Mouse (Mus musculus): ENCODE data around the gene Vmn1r220. TPM values are rescaled to one million over a fixed set of nuclear protein-coding genes. Genes with fewer than 3 reads are reported as not detected.

Gene Vmn1r220
- total RNA-seq, 1 experiment, result not detected

Other genes with a start within 250 kb of the Vmn1r220 start
- not detected in 2 replicates for gene Vmn1r213, start 180.3 kb downstream of the Vmn1r220 start, total RNA-seq (2012; rRNA removed)
- gene Vmn1r214, start 157.6 kb downstream of the Vmn1r220 start, total RNA-seq (2012; rRNA removed), result not detected in 2 replicates
- gene Vmn1r215, start 120.0 kb downstream of the Vmn1r220 start, total RNA-seq (2012; rRNA removed), result not detected in 2 replicates
- not detected in 2 replicates for gene Vmn1r217, start 69.7 kb downstream of the Vmn1r220 start, total RNA-seq (2012; rRNA removed)
- gene Vmn1r218, start 54.8 kb downstream of the Vmn1r220 start, total RNA-seq (2012; rRNA removed), result not detected in 2 replicates
- 0.04 and 0.11 TPM in 2 replicates for gene Vmn1r219, start 28.7 kb downstream of the Vmn1r220 start, total RNA-seq (2012; rRNA removed)
- gene Vmn1r221, start 26.2 kb upstream of the Vmn1r220 start, total RNA-seq (2012; rRNA removed), result not detected in 2 replicates
- gene Vmn1r222, start 48.0 kb upstream of the Vmn1r220 start, total RNA-seq (2012; rRNA removed), result not detected in 2 replicates
- not detected in 2 replicates for gene Vmn1r223, start 59.2 kb upstream of the Vmn1r220 start, total RNA-seq (2012; rRNA removed)
- 15.8 and 15.9 TPM in 2 replicates for gene Zfp322a, start 181.2 kb upstream of the Vmn1r220 start, total RNA-seq (2012; rRNA removed)
- gene Abt1, start 235.9 kb upstream of the Vmn1r220 start, total RNA-seq (2012; rRNA removed), result 10.5 and 15.5 TPM in 2 replicates

All from ES-E14 (cell line).